Mouse (Mus musculus) brown adipose tissue, adult 24 weeks (tissue): ENCODE data around the gene Ago3. TPM values are rescaled to one million over a fixed set of nuclear protein-coding genes. Genes with fewer than 3 reads are reported as not detected.

Experiments used
- H3K27ac ChIP-seq: fragments of 200-500 bp; replicated peaks from 2 replicates; pipeline ENCODE4 v1.5.1; 2012; ENCODE audit warnings: low read depth, mild to moderate bottlenecking, low read length
- H3K4me1 ChIP-seq: fragments of 200-500 bp; 2 replicates; pipeline ENCODE4 v1.6.1; 2012; ENCODE audit warnings: low read length, mixed read lengths; ENCODE audit not compliant: control insufficient read depth, insufficient read depth, insufficient read length
- H3K4me3 ChIP-seq: fragments of 200-500 bp; 2 replicates; pipeline ENCODE4 v1.5.1; 2012; ENCODE audit warnings: low read depth, mild to moderate bottlenecking, low read length, moderate library complexity; ENCODE audit not compliant: insufficient read depth
- polyA plus RNA-seq: library from polyadenylated mRNA; stranded (reverse); fragments of >200 nt; gene quantifications from 2 replicates; pipeline ENCODE4 v1.2.4, GENCODE M21; 2012; ENCODE audit not compliant: missing spikeins, insufficient read depth, insufficient read length

Ago3 gene
- polyA plus RNA-seq, 1 experiment, result 4.6 TPM

GRCm38 (mm10) chr4:126287302-126287995 is 141.9 kb downstream of the Ago3 start:
- Histone ChIP-seq H3K4me1 (peaks cover 3% of the 10 kb centered on the region), H3K27ac (no peak overlapping the region), H3K4me3 (no peak overlapping the region)

- H3K27ac ChIP-seq, result no peak within 1 kb of the TSS
- peak within 1 kb of the TSS; percentile 47 for H3K4me3 ChIP-seq
- H3K4me1 ChIP-seq, result peaks cover 3% of the 10 kb centered on the region
These were observed 142.9 kb downstream of the Ago3 start, which contains the start of gene Col8a2 for GRCm38 (mm10) chr4:126286492-126286891. TSS of gene Col8a2 (plus strand) at chr4:126286793.

GRCm38 (mm10) chr4:126283582-126283981 is 145.8 kb downstream of the Ago3 start:
- Histone ChIP-seq H3K4me3 (no peak overlapping the region), H3K27ac (no peak overlapping the region), H3K4me1 (peaks cover 3% of the 10 kb centered on the region)

- no peak overlapping the region for H3K4me3 ChIP-seq
- no peak overlapping the region for H3K27ac ChIP-seq
- peaks cover 3% of the 10 kb centered on the region for H3K4me1 ChIP-seq
These were observed 147.7 kb downstream of the Ago3 start for GRCm38 (mm10) chr4:126281706-126282105.

Other genes with a start within 250 kb of the Ago3 start
- gene Thrap3, start 226.8 kb downstream of the Ago3 start, polyA plus RNA-seq, result 65.6 and 120 TPM in 2 replicates
- gene Map7d1, start 173.2 kb downstream of the Ago3 start, polyA plus RNA-seq, result 27.0 and 28.4 TPM in 2 replicates
- gene Trappc3, start 167.2 kb downstream of the Ago3 start, polyA plus RNA-seq, result 73.3 and 97.6 TPM in 2 replicates
- gene Col8a2, start 142.8 kb downstream of the Ago3 start, polyA plus RNA-seq, result not detected in 2 replicates
- gene Adprhl2, start 107.9 kb downstream of the Ago3 start, polyA plus RNA-seq, result 14.8 and 15.4 TPM in 2 replicates
- not detected in 2 replicates for gene Tekt2, start 103.9 kb downstream of the Ago3 start, polyA plus RNA-seq
- gene Ago1, start 39.0 kb upstream of the Ago3 start, polyA plus RNA-seq, result 4.9 and 8.9 TPM in 2 replicates
- 1.9 and 2.0 TPM in 2 replicates for gene Ago4, start 103.9 kb upstream of the Ago3 start, polyA plus RNA-seq
- not detected in 2 replicates for gene Clspn, start 127.4 kb upstream of the Ago3 start, polyA plus RNA-seq
- gene 5730409E04Rik, start 180.3 kb upstream of the Ago3 start, polyA plus RNA-seq, result 7.2 and 8.1 TPM in 2 replicates
- gene Psmb2, start 248.1 kb upstream of the Ago3 start, polyA plus RNA-seq, result 262 and 284 TPM in 2 replicates